Mouse (Mus musculus): ENCODE measurements around the gene Tmem120b.

Gene Tmem120b

GRCm38 (mm10) chr5:123093077-123093633 lies 24.9 kb downstream of the Tmem120b start:
- no peak for DNase-seq

- peak; percentile 64 to 76 for DNase-seq
Observed at GRCm38 (mm10) chr5:123094238-123094991, 26.2 kb downstream of the Tmem120b start.

GRCm38 (mm10) chr5:123096299-123096698 lies 28.1 kb downstream of the Tmem120b start:
- DNase-seq = no peak

DNA sequence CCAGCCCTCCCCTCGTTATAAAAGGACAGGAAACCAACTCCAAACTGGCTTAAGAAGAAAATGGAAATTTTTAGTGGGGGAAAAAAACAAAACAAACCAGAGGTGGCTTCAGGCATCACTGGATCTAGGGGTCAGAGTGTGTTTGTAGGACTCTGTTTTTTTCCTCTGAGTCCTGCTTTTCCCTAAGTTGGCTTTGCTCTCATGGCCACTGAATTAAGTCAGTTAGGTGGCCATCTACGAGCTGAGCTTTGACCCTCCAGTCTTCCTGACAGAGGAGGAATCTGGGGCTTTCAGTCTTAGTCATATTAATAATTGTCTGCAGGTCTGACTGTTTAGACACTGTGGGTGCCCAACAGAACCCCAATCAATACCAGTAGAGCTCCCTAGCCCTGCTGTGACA lies 30.3 kb downstream of the Tmem120b start:
- no peak for DNase-seq

- DNase-seq = no peak
Observed at GRCm38 (mm10) chr5:123102376-123102775, 34.2 kb downstream of the Tmem120b start.

DNA sequence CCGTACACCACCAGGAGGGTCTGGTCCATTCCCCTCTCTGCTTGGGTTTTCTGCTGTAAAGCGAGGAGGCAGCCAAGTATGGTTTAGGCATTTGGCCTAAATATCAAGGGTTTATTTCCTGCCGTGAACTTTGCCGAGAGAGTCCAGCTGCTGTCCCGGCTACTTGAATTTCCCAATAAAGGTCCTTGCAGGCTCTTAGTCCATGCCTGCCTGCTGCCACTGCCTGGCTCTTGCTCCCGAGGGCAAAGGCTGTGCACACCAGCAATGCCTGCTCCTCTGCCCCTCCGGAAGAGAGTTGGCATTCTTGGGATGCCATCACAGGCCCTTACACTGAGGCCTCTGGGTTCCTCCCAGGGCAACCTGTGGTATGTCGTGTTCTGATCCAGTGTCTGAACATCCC lies 35.3 kb downstream of the Tmem120b start:
- peak; percentile 76 to 93 for DNase-seq

DNA sequence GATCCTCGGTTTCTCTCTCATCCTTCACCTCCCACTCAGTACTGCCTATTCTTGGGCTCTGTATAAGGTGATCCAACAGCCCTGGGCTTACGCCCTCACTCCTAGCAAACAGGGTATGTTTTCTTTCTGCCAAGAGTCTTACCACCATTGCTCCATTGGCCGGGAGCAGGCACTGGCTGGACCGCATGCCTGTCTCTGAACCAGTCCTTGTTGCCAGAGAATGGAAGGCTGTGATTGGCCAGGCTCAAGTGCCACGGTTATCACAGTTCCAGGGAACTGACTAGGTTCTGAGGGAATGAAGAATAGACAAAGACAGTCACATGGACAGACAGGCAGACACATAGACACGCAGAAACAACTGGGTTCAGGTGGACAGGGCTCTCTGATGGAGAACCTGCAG lies 36.6 kb downstream of the Tmem120b start:
- no peak for DNase-seq

- peak; percentile 54 to 77 for DNase-seq
Observed at GRCm38 (mm10) chr5:123109452-123110203, 41.4 kb downstream of the Tmem120b start.

DNA sequence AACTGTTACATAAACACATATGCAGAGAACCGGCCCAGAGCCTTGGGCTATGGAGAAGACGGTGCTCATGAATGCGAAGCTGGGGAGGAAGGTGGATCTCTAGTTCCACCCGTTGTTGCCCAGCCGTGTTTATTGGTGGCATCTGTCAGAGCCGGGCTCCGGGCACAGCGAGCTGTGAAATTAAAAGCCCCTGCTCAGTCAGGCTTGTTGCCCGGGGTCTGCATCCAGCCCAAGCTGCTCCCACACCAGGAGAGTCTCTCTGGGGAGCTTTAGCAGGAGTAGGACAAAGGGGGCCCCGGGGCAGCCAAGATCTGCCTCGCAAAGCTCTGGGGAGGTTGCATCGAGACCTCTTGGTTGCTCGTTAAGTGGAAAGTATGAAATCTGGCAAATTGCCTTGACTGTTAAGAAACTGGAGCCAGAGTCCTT lies 42.1 kb downstream of the Tmem120b start:
- DNase-seq = peak; percentile 34 to 81

GRCm38 (mm10) chr5:123114109-123114508 lies 45.9 kb downstream of the Tmem120b start:
- no peak for DNase-seq

DNA sequence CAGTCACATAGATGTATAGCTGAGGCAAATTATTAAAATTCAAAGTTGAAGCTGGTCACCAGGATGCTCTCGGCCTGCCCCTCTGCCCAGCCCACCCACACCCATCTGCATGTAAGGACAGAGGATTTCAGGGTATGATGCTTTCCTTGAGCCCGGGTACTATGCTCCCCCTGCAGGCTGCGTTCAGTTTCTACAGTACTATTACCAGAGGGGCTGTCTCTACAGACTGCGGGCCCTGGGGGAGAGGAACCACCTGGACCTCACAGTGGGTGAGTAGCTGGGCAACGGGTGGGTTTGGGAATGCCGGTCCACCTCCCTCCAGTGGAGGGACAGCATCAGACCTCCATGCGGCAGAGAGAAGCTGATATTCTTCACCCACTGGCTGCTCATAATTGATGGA lies 46.7 kb downstream of the Tmem120b start:
- peak in 1 of 2 experiments; percentile 46 for DNase-seq

DNA sequence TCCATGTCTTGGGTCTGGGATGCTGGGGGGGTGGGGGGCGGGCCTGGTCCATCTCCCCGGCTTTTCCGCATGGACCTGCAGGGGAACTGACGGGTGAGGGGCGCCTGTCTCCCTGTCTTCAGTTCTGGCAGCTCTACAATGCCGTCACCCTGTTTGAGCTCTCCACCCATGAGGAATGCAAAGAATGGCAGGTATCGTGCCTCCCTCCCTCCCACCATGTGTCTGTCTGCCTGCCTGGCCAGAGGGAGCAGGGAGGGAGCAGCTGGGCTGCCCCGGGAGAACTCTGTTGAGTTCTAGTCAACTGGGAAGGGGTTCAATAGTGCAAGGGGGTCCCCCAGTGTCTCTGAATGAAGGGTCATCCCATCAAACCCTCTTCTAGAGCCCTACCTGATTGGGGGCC lies 47.9 kb downstream of the Tmem120b start:
- no peak for DNase-seq

- DNase-seq = peak; percentile 88 to 91
Observed at GRCm38 (mm10) chr5:123117257-123117656, 49.0 kb downstream of the Tmem120b start.

- peak; percentile 70 to 77 for DNase-seq
Observed at GRCm38 (mm10) chr5:123117773-123118172, 49.6 kb downstream of the Tmem120b start.

DNA sequence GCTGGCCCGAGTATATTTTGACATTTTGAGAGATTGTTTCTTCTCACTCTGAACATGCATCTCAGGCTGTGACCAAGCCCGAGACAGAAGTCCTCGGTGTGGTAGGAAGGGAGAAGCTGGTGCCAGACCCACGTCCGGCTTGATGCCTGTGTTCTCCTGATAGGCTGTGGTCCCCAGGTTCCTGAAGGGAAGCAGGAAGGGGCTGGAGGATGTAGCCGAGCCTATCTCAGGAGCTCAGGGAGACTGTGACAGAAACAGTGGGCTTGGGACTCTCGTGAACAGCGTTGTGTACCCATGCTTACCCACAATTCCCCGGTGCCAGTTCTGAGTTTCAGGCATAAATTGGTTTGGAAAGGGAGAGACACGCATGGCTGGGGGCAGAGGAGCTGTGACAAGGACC lies 50.6 kb downstream of the Tmem120b start:
- DNase-seq = no peak

GRCm38 (mm10) chr5:123120624-123121215 lies 52.5 kb downstream of the Tmem120b start:
- no peak for DNase-seq

DNA sequence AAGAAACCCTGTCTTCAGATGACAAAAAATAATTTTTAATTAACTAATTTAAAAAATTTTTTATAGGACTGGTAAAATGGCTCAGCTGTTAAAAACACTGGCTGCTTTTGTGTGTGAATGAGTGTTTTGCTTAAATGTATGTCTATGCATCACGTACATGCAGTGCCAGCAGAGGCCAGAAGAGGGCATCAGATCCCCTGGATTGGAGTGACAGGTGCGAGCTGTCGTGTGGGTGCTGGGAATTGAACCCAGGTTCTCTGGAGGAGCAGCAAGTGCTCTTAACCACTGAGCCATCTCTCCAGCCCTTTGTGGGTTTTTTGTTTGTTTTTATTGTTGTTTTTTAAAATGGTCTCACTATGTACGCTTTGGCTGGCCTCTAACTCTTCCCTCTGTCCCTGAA lies 54.0 kb downstream of the Tmem120b start:
- no peak for DNase-seq

DNA sequence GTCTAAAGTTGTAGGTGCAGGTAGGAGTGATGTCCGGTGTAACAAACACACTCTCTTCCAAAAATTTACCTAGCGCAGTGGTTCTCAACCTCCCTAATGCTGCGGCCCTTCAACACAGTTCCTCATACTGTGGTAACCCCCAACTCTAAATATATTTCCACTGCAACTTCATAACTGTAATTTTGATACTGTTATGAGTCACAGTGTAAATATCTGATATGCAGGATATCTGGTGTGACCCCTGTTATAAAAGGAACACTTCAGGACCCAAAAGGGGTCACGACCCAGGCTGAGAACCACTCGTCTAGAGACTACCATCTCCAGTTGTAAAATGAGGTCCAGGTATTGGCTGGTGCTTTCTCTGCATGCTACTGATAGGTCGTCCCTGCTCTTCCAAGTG lies 56.9 kb downstream of the Tmem120b start:
- no peak for DNase-seq

GRCm38 (mm10) chr5:123125638-123126406 lies 57.6 kb downstream of the Tmem120b start:
- peak in 1 of 2 experiments; percentile 71 for DNase-seq

DNA sequence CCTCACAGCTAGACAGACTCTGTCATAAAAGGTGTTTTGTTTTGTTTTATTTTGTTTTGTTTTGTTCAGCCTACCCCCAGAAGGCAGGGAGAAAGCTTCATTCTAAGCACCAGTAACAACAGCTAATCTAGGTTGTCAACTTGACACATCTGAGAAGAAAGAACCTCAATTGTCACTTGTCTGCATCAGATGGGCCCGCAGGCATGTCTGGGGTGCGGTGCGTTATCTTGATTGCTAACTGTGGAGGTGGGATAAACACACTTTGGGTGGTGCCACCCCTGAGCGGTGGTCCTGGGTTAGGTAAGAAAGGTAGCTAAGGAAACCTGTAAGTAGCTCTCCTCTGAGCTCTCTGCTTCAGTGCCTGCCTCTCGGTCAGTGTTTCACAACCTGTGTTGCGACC lies 58.8 kb downstream of the Tmem120b start:
- peak in 1 of 2 experiments; percentile 31 for DNase-seq

- DNase-seq = peak in 1 of 2 experiments; percentile 46
Observed at GRCm38 (mm10) chr5:123128426-123129169, 60.4 kb downstream of the Tmem120b start.
